Mouse (Mus musculus) layer of hippocampus, postnatal 25 days (tissue): ENCODE measurements around the gene Pde6c. TPM values are rescaled to one million over a fixed set of nuclear protein-coding genes. Genes with fewer than 3 reads are reported as not detected.

Source experiments
- DNase-seq, 2 experiments: peaks; one replicate each; pipeline ENCODE4 v3.0.0; 2022; ENCODE audit warnings: mixed read lengths in 2 of 2, low spot score in 1 of 2; ENCODE audit errors: extremely low spot score in 1 of 2
- total RNA-seq, 2 experiments: library from RNA; stranded (reverse); gene quantifications; 2 replicates each; pipeline ENCODE4 v1.2.3; 2021

Gene Pde6c
- total RNA-seq = under 1 TPM; 0.14 to 0.17 TPM

DNA sequence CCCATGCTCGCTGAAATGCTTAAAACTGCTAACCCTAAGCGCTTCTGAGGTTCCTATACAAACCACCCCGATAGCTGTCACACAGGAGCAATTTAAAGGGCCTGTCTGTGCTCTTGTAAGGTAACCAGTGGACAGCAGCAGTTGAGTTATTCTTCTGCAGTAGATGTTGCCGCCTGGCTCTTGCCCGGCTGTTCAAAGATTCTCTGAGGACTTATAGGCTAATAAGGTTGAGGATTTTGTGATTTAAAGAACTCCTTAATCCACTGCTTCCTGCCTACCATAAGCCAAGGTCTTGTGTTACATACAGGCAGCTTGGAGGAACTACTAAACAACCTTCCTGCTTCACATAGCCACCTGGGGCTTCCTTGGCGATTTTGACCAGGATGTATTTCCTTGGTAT, at the start of gene Pde6c:
Gene Pde6c, plus strand, starts transcription at position 301 of the 400 bp plus-strand sequence.
- DNase-seq = no peak

DNA sequence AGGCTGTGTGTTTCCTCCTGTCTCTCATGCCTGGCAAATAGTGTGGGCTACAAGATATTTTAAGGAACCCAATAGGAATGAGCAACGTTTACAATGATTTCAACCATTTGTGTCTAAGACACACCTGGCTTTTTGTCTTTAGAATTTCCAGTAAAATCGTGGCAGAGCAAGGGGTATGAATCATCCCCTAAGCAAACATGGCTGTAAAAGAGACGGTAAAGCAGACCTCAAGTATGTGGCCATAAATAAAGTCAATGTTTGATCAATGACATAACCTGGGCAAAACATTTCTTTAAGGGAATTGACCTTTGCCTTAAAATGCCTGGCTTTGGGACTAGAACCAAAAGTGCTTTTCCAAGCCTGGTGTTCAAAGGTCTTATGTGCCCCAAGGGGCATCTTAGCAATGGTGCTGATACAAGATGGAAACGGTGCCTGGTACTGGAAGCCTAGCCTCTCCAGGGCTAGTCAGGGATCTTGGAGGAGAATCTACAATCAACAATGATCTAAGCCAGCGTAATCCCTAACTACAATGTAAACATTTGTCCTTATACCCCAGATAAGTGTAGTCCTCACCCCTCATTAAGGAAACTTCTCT, 49.6 kb upstream of the Pde6c start:
- DNase-seq = no peak

DNA sequence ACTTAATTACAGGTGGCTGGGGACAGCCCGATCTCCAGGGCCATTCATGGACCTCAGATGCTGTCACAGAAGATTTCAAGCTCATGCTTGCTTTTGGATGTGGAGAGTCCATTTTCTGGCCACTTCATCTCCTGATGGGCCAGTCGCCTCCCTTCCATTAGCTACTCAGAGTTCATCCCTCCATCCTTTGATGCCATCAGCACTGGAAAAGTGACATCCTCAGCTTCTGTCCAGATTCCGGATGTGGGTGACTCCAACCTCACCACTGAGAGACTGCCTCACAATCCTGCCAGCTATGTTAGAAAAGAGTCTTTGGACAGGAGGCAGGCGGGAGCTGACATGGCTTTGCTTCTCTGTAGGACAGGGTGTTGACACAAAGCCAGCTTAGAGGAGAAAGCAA, 46.7 kb upstream of the Pde6c start:
- DNase-seq = no peak

DNA sequence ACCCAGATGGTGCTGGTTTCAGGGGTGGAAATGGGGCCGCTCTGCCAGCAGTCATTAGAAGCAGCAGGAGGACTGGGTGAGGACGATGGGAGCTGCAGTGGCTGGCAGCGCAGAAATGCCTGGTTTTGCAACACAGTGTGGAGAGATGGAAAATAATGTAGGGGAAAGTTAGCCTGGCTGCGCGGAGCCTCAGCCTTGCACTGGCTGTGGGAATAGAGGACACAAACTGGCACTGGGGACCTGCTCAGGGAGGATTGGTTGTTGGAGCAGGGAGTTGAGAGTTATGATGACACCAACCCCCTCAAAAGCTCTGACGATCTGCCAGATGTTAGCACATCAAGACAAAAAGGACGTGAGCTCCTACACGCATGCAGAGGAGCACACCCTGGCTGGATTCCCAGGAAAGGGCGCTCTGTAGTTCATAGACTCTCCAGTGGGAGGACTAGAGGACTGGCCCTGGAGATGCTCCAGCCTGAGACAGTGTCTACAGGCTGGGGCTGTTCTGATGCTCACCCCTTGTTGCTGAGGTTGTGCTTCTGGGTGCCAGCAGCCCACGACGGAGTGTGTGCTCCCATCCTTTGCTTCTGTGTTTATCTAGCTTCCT, 45.5 kb upstream of the Pde6c start:
- peak in 1 of 2 experiments; percentile 18 for DNase-seq

DNA sequence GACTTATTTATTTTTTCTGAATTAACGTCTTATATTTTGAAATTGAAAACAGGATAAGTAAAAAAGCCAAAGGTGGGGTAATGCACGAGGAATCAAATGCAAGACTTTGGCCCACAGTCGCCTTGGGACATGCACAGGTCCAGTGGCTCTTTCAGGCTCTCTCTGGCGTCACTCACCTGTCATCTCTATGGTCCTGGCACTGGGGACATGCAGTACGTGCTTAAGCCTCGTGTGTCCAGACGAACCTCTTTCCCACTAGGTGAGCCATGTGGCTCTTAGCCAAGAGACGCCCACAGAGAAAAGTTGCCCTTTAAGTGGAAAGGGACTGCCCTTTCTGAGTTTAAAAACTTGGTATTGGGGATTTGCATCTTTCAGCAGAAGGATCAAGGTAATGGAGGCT, 43.2 kb upstream of the Pde6c start:
- no peak for DNase-seq

DNA sequence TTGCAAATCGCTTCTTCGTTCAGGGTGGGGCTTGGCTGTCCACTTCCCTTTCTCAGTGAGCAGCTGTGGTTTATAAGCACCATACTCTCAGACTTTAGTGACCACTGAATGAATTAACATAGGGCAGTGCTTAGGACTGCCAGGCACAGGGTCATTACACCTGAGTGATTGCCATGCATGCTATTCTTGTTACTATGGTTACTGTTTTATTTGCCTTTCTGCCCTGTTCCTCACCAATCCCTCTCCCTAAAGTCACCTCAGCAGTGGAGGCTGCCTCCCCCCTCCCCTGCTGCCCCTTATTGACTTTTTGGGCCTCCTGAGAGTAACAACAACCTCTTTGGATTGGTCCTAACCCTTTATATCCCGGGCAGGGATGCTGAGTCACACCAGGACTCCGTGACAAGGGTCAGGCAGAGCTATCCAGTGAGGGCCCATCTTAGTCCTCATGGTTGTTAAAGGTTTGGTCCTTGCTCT, 41.0 kb upstream of the Pde6c start:
- DNase-seq = no peak

DNA sequence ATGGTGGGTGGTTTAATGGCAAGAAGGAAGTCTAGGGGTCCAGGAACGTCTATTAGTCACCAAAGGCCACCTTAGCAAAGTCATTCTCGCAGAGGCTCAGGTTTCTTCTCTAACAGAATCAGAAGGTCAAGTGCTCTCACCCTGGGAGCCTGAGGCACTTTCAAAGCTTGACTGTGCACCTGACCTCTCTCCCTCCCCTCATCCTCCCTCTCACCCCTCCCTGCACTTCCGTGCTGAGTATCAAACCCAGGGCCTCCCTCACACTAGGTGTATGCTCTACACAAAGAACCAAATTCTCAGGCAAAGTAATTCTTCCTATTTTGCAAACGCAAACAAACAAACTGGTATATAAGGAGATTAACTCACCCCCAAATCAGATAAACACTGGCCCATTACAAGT, 36.4 kb upstream of the Pde6c start:
- no peak for DNase-seq

DNA sequence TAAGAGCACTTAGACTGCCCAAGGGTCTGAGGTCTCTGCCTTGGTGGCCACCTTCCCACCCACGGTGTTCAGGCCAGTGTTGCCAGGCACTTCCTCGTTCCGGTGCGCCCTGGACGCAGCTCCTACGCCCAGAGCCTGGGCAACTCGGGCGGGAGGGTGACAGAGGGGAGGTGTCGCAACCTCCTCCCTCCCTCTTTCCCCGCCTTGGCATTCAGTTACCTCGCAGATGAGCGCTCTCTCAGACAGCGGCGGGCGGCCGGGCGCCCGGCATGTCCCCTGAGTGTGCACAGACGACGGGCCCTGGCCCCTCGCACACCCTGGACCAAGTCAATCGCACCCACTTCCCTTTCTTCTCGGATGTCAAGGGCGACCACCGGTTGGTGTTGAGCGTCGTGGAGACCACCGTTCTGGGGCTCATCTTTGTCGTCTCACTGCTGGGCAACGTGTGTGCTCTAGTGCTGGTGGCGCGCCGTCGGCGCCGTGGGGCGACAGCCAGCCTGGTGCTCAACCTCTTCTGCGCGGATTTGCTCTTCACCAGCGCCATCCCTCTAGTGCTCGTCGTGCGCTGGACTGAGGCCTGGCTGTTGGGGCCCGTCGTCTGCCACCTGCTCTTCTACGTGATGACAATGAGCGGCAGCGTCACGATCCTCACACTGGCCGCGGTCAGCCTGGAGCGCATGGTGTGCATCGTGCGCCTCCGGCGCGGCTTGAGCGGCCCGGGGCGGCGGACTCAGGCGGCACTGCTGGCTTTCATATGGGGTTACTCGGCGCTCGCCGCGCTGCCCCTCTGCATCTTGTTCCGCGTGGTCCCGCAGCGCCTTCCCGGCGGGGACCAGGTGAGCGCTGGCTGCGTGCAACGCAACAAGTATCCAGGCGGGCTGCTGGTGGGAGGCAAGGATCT, 35.5 kb upstream of the Pde6c start, which contains the start of gene Ffar4:
Gene Ffar4, plus strand, starts transcription at position 214 of the 901 bp plus-strand sequence.
- no peak for DNase-seq

DNA sequence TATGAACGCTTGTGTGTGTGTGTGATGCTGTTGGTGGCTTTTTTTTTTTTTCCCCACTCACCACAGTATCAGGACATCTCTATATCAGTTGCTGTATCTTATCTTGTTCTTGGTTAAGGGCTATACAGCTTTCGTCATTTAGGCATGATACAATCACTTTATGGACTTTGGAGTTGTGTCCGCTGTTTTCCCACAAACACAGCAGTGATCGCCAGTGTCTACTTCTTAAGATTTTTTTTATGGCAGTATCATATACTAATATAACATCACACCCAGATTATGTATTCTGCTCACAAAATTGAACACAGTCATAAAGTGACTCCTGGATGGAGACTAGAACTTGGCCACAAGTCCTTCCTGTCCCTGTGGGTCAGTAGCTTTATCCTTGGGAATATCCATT, 24.7 kb upstream of the Pde6c start:
- no peak for DNase-seq

DNA sequence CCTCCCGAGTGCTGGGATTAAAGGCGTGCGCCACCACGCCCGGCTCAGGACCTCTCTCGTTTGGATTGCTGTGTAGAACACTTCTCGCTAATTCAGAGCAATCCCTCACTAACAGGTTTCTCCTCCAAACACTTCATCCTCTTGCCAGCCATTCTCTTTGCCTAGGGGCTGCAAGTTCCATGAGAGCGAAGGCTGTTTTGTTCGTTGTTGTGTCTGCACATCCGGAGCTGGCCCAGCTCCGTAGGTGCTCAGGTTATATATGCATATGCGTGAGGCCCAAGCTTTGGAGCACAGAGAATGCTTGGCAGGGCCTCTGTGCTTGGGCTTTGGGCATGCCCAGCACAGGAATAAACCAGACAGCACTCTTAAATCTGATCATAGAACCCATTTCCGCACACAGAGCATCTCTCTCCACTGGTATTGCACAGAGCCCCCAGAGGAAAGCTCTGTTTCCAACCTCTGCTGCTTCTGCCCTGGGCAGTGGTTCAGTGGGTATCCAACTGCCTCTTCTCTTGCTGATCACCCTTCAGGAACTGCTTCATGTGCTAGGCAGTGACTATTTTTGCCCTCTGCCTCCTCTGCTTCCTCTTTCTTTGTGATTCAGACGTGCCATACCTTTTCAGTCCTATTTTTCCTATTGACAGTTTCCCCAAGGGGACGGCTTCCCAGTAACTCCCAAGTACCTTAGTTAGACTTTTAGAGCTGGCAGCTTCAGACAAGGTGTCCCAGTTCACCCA, 22.9 kb upstream of the Pde6c start:
- no peak for DNase-seq

DNA sequence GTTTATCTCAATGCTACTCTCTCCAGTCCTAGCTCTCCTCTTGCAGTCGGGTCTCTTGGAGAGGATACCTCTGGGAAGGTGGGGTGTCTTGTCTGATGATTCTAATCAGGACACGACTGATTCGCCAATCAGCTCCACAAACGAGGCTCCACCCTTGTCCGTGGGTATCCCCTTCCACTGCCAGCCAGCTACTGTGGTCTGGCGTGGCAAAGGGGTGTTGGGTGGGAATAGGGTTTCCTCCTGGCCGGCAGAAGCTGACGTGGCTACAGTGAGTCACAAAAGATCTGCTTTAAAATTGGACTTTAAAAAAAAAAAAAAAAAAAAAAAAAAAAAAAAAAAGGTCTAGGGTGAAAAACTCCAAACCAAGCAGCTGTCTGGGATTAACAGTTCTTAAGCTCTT, 21.5 kb upstream of the Pde6c start:
- no peak for DNase-seq

DNA sequence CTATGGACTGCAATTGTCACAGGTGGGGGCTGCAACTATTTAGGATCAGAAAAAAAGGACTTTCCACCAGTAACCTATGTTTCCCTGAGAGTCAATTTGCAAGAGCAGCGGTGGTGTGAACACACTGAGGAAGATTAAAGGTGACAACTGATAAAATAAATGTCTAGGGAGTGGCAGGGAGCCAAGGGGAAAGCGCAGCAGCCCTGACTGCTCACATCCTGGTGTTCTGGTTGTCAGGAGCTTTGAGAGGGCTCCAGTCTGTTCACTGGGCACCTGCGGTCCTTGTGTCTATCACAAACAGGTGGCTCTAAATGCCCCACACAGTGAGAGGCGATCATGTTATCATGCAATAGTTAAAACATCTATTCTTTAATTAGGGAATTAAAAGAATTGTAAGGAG, 20.0 kb upstream of the Pde6c start:
- DNase-seq = no peak

DNA sequence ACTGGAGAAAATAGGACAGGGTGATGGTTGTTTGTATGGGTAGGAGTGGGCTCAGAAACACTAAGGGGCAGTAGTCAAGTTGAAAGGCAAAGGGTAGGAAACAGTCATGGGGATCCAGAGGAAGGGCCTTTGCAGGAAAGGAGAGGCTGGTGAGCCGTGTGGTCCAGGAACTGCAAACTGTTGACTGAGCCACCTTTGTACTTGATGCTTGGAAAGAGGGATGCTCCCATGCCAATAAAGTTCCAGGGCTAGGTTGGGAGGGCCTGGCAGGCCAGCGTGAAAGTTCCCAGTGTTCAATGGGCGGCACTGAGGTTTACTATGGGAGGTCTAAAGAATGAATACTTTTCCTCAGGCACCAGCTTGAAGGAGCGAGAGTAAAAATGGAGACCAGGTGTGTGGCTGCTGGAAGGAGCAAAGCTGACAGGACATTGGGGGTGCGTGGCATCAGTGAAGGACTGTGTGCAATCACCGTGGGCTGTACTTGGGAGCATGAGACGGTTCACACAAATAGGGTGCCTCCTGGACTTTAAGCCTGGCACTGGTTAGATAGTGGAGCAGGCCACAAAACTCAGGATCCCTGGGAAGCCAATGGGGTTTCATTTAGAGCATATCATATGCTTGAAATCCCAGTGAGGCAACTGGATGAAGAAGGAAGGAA, 17.6 kb upstream of the Pde6c start:
- no peak for DNase-seq

DNA sequence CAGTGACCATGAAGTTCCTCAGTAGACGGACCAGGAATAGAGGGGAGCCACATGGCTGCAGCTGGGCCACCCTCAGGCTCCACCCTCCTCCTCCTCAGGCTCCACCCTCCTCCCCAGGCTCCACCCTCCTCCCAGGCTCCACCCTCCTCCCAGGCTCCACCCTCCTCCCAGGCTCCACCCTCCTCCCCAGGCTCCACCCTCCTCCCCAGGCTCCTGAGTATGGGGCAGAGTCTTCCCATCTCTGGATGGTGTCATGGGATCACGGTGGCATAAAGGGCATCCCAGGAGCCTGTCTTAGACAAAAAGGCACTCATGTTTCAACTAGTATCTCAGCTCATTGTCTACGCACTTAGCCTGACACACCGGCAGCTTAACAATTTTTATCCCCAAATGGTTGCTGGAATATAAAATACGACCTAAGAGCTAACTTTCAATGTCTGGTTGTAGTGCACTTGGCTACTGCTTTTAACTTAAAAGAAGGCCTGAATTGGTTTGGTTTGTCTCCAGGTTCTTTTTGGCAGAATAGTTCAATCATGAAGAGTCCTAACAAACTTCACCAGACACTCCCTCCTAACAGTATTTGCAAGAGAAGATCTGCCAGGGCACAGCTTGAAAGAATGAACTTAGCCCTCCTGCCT, 12.3 kb upstream of the Pde6c start:
- DNase-seq = no peak

DNA sequence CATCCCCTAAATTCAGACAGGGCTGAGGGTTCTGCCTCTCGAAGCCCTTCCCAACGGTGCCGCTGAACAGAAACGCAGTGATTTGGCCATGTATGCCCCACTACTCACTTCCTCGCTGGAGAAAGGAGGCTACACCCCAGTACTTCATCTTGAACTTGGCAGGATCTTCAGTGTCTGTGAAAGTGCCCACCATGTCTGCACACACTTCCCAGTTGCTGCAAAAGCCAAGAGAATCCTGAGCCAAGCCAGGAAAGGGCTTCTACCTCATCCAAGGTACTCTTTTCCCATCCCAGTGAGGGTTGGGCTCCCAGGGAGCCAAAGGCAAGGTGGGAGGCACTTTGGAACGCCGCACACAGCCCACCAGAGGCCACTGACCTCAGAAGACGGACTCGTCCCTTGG, 8.7 kb upstream of the Pde6c start:
- no peak for DNase-seq

DNA sequence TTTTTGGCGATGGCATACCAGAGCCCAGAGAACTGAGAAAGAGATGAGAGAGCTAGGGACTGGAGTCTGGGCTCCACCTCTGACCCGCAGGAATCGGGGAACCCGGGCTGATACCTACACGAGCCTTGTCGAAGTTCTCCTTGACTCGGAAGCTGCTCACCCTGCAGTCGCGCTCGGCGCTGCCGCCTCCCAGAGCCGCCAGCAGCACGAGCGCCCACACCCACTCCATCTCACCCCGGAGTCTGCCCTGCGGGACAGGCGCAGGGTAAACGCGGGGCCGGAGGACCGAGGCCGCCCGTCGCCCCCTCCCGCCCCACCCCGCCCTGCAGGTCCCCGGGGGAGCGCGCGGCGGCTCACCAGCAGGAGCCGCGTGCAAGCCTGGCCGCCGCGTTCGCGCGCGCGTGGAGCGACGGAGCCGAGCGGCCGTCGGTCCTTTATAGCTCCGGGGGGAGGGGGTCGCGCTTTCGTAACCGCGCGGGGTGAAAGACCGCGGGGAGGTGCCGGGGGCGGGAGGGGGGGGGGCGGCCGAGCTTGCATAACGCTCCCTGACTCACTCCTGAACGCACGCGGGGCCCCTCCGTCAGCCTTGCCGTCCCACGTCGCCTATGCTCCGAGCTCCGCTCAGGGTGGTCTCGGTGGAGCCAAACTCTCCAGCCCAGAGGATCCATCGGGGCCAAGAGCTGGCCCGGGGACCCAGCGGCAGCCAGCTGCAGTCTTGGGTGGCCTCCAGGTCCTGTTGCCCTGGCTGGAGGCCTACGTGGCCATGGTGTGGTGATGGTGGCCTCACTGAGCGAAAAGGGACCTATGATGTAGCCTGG, 8.0 kb upstream of the Pde6c start:
- peak; percentile 10 to 11 for DNase-seq

DNA sequence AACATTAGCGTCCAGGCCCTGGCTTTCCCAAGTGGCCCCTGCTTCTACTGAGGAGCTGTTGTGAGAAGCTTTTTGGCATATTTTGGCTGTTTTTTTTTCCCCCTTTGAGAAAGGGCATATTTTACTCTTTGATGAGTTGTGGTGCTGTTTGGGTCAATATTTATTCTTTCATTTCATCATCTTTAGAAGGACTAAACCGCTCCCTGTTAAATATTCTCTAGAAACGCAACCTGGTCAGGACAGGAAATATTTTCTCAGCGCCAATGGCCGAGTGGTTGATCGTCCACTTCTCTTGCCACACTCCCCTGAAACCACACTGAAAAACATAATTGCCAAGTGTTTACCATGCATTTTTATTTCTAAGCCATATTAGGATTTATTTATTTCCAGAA, 7.4 kb upstream of the Pde6c start, which contains the start of gene Rbp4:
Gene Rbp4, minus strand, starts transcription at position 63 of the 392 bp plus-strand sequence.
- no peak for DNase-seq

DNA sequence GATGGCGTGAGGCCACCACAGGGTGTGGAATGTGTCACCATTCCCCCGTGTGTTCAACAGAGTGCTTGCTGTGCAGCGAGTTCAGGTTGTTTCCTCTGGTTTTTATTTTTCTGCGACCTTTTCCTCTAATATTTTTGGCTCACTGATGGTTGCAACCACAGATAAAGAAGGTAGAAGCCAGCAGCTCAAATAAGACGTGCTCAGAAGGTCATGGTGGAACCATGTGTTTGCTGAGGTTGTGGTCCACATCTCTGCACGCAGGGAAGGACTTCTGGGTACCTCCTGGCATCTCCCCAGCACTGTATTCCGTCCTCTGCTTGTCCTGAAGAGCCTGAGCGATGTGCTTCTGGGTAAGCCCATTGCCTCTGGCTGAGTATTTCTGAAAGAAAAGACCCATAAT, 5.9 kb upstream of the Pde6c start:
- DNase-seq = no peak

DNA sequence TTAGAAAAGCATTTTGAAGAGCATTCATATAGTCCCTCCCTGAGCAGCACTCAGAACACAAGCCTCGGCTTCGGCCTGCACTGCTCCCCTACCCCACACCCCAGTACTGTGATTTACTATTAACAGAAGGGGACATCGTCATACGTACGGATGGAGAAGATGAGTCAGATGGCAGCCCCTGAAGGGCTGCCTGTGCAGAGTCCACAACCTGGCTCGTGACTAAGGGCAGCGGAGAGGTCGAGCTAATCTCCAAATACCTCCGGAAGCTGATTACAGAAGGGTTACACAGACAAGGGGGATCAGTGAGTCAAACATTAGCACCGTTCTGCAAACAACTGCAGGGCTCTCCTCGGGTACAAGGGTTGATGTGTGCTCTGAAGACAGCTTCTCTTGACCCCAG, 1.4 kb downstream of the Pde6c start:
- DNase-seq = no peak
